Mouse (Mus musculus): ENCODE data around the gene Zpbp2.

DNA sequence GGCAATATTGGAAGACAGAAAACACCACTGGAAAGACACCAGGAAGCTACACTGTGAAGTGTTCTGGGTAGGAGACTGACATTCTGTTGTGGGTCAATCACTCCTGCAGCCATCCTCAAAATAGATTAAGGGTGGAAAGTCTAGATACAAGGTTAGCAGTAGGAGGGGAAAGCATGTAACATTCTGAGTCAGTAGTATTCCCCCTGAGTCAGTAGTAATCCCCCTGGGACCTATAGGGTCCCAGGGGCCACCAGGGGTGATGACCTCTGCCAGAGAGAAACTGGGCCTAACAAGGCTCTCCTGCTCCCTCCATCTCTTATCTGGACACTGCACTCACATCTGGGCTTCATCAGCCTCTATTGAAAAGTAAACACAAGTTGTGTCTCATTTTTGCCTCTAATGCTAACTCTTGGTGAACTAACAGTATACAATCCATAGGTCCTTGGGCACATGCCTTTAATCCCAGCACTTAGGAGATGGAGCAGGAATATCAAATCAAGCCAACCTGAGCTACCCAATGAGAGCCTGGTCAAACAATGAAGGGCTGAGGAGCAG, 13.3 kb upstream of the Zpbp2 start:
- TF ChIP-seq CTCF (IDR thresholded peaks at IDR 0.05; ENCODE audit: insufficient read depth, low read length) (no peak), POLR2A (IDR thresholded peaks at IDR 0.05; ENCODE audit: borderline replicate concordance, extremely low read depth, low read depth, low read length) (no peak)

All from lung, adult 2 months (tissue).